Mouse (Mus musculus) liver, embryonic 14.5 days (tissue): ENCODE data around the gene Mitf. TPM values are rescaled to one million over a fixed set of nuclear protein-coding genes. Genes with fewer than 3 reads are reported as not detected.

ENCODE experiments used
- ATAC-seq: fragments of 200-750 bp; cut with Nextera tagmentation; 2 replicates; pipeline ENCODE4 v1.8.0; 2017; ENCODE audit warnings: moderate number of reproducible peaks, mild to moderate bottlenecking, moderate library complexity; ENCODE audit not compliant: insufficient read depth
- DNase-seq, 3 experiments: peaks; one replicate each; pipeline ENCODE4 v3.0.0-alpha.2; 2012 to 2013; ENCODE audit warnings: low read depth in 3 of 3, low spot score in 3 of 3
- H3K27ac ChIP-seq: fragments of 300-500 bp; sonication (generic); 2 replicates; pipeline ENCODE4 v1.5.1; 2014; ENCODE audit warnings: moderate library complexity, mild to moderate bottlenecking, control low read depth, inconsistent platforms
- H3K27me3 ChIP-seq: fragments of 300-500 bp; sonication (generic); 2 replicates; pipeline ENCODE4 v1.6.1; 2014; ENCODE audit warnings: mild to moderate bottlenecking, low read length, moderate library complexity; ENCODE audit not compliant: control insufficient read depth, insufficient read depth
- H3K36me3 ChIP-seq: fragments of 300-500 bp; sonication (generic); replicated peaks from 2 replicates; pipeline ENCODE4 v1.6.1; 2014; ENCODE audit warnings: low read depth; ENCODE audit not compliant: control insufficient read depth, insufficient read depth
- H3K4me1 ChIP-seq, 2 experiments: fragments of 200-500 bp in 1 of 2; fragments of 300-500 bp in 1 of 2; sonication (generic) in 1 of 2; replicated peaks; 2 replicates each; pipeline ENCODE4 v1.6.1; 2012 to 2014; ENCODE audit warnings: antibody characterized with exemption in 1 of 2, inconsistent platforms in 1 of 2, low read length in 1 of 2; ENCODE audit not compliant: control insufficient read depth in 2 of 2, insufficient read depth in 2 of 2
- H3K4me2 ChIP-seq: fragments of 300-500 bp; sonication (generic); 2 replicates; pipeline ENCODE4 v1.6.1; 2014; ENCODE audit warnings: low read depth, mild to moderate bottlenecking, control low read depth, moderate library complexity
- H3K4me3 ChIP-seq, 2 experiments: fragments of 200-500 bp in 1 of 2; fragments of 300-500 bp in 1 of 2; sonication (generic) in 1 of 2; 2 replicates each; pipeline ENCODE4 v1.5.1; 2012 to 2014; ENCODE audit warnings: low read depth in 2 of 2, low read length in 2 of 2, mild to moderate bottlenecking in 2 of 2, control low read depth in 1 of 2, inconsistent platforms in 1 of 2, moderate library complexity in 1 of 2; ENCODE audit not compliant: insufficient read depth in 1 of 2
- H3K9ac ChIP-seq: fragments of 300-500 bp; sonication (generic); replicated peaks from 2 replicates; pipeline ENCODE4 v1.6.1; 2014; ENCODE audit warnings: mild to moderate bottlenecking, control low read depth, moderate library complexity
- H3K9me3 ChIP-seq: fragments of 300-500 bp; sonication (generic); 2 replicates; pipeline ENCODE4 v1.6.1; 2016; ENCODE audit warnings: low read length, mixed read lengths; ENCODE audit not compliant: control insufficient read depth
- CTCF ChIP-seq: IDR thresholded peaks from 2 replicates; pipeline ENCODE4 v1.5.1; 2016; ENCODE audit warnings: antibody characterized with exemption, low read depth, control low read depth
- EP300 ChIP-seq: IDR thresholded peaks from 2 replicates; pipeline ENCODE4 v1.6.1; 2016; ENCODE audit warnings: antibody characterized with exemption, low read depth
- WGBS: fragments of 180-500 bp; shearing (Covaris S2); extraction: QIAGEN DNeasy Blood & Tissue Kit; methylation state at CpG from one replicate; pipeline ENCODE4 v1.1.7; 2014; ENCODE audit not compliant: insufficient replicate concordance; 5-methylcytosine and 5-hydroxymethylcytosine counted together
- polyA plus RNA-seq, 2 experiments: library from polyadenylated mRNA; depleted of rRNA in 1 of 2; stranded (reverse) in 1 of 2; unstranded in 1 of 2; fragments of >200 nt; fragmentation: Nextera tagmentation in 1 of 2; extraction: Ambion mirVana in 1 of 2; gene quantifications; 2 replicates each; pipeline versions ENCODE4 v1.2.1 to v1.2.3; 2012 to 2014

Gene Mitf
- polyA plus RNA-seq, 2 experiments, result 0.25 to 0.38 TPM

GRCm38 (mm10) chr6:98015819-98016218, 209.0 kb downstream of the Mitf start:
- WGBS, result 24% methylated on average over 5 of the region's 5 CpGs
- no peak overlapping the region for H3K9ac ChIP-seq
- TF ChIP-seq CTCF (no peak), EP300 (no peak)
- DNase-seq (no peak), ATAC-seq (no peak)
- no peaks in the 10 kb centered on the region for H3K36me3 ChIP-seq
- H3K4me3 ChIP-seq, result no peak overlapping the region
- H3K4me2 ChIP-seq, result no peak overlapping the region
- no peak overlapping the region for H3K27ac ChIP-seq
- no peaks in the 10 kb centered on the region for H3K9me3 ChIP-seq
- no peaks in the 10 kb centered on the region for H3K27me3 ChIP-seq
- no peaks in the 10 kb centered on the region for H3K4me1 ChIP-seq

GRCm38 (mm10) chr6:98023876-98024275, 217.0 kb downstream of the Mitf start:
- Histone ChIP-seq H3K9ac (no peak overlapping the region), H3K27me3 (no peaks in the 10 kb centered on the region), H3K4me2 (no peak overlapping the region), H3K27ac (no peak overlapping the region), H3K4me3 (no peak overlapping the region), H3K36me3 (no peaks in the 10 kb centered on the region), H3K9me3 (no peaks in the 10 kb centered on the region), H3K4me1 (no peaks in the 10 kb centered on the region)
- no peak for TF ChIP-seq CTCF
- no peak for TF ChIP-seq EP300
- 26% methylated on average over 1 of the region's 1 CpGs for WGBS
- DNase-seq, result no peak
- ATAC-seq, result no peak

GRCm38 (mm10) chr6:98038513-98038912, 231.7 kb downstream of the Mitf start:
- Histone ChIP-seq H3K27me3 (no peaks in the 10 kb centered on the region), H3K4me3 (no peak overlapping the region), H3K9me3 (no peaks in the 10 kb centered on the region), H3K36me3 (no peaks in the 10 kb centered on the region), H3K4me2 (no peak overlapping the region), H3K27ac (no peak overlapping the region), H3K9ac (no peak overlapping the region), H3K4me1 (no peaks in the 10 kb centered on the region)
- TF ChIP-seq CTCF (no peak), EP300 (no peak)
- WGBS, result 55% methylated on average over 3 of the region's 3 CpGs
- no peak for DNase-seq
- no peak for ATAC-seq

- DNase-seq (no peak), ATAC-seq (no peak)
- WGBS, result 78% methylated on average over 7 of the region's 7 CpGs
- Histone ChIP-seq H3K4me1 (no peaks in the 10 kb centered on the region), H3K9ac (no peak overlapping the region), H3K27me3 (no peaks in the 10 kb centered on the region), H3K9me3 (no peaks in the 10 kb centered on the region), H3K4me2 (no peak overlapping the region), H3K4me3 (no peak overlapping the region), H3K27ac (no peak overlapping the region), H3K36me3 (no peaks in the 10 kb centered on the region)
- TF ChIP-seq EP300 (no peak), CTCF (no peak)
Measured at GRCm38 (mm10) chr6:98041795-98042194, 234.9 kb downstream of the Mitf start.

GRCm38 (mm10) chr6:98046295-98047108, 239.7 kb downstream of the Mitf start:
- no peak overlapping the region for H3K27ac ChIP-seq
- no peak overlapping the region for H3K4me2 ChIP-seq
- WGBS, result 67% methylated on average over 11 of the region's 11 CpGs
- no peaks in the 10 kb centered on the region for H3K27me3 ChIP-seq
- no peaks in the 10 kb centered on the region for H3K4me1 ChIP-seq
- TF ChIP-seq CTCF, result no peak
- no peaks in the 10 kb centered on the region for H3K36me3 ChIP-seq
- H3K9me3 ChIP-seq, result no peaks in the 10 kb centered on the region
- DNase-seq, result no peak
- no peak overlapping the region for H3K4me3 ChIP-seq
- ATAC-seq, result no peak
- no peak overlapping the region for H3K9ac ChIP-seq
